Mouse (Mus musculus) forebrain, embryonic 14.5 days (tissue): Measurements from ENCODE around the gene Gm11168. TPM values are rescaled to one million over a fixed set of nuclear protein-coding genes. Genes with fewer than 3 reads are reported as not detected.
"Not testable (repeated sequence)": the region's sequence is repeated elsewhere in the genome, so short reads cannot be mapped to it uniquely, and the experiment has no call there.

Experiments used
- ATAC-seq: fragments of 200-750 bp; cut with Nextera tagmentation; 2 replicates; pipeline ENCODE4 v1.8.0; 2017; ENCODE audit warnings: mild to moderate bottlenecking, moderate library complexity
- DNase-seq: peaks from one replicate; pipeline ENCODE4 v3.0.0-alpha.2; 2015; ENCODE audit warnings: low spot score
- H3K27ac ChIP-seq: fragments of 300-500 bp; sonication (generic); 2 replicates; pipeline ENCODE4 v1.5.1; 2014; ENCODE audit warnings: low read depth, mild to moderate bottlenecking, control low read depth, low read length, moderate library complexity
- H3K27me3 ChIP-seq: fragments of 300-500 bp; sonication (generic); replicated peaks from 2 replicates; pipeline ENCODE4 v1.6.1; 2014; ENCODE audit warnings: low read length, control low read depth, mixed read lengths; ENCODE audit not compliant: control insufficient read depth, insufficient read depth
- H3K36me3 ChIP-seq: fragments of 300-500 bp; sonication (generic); 2 replicates; pipeline ENCODE4 v1.6.1; 2014; ENCODE audit warnings: low read length, control low read depth; ENCODE audit not compliant: control insufficient read depth, insufficient read depth
- H3K4me1 ChIP-seq: fragments of 300-500 bp; sonication (generic); 2 replicates; pipeline ENCODE4 v1.6.1; 2014; ENCODE audit warnings: antibody characterized with exemption, low read length, control low read depth; ENCODE audit not compliant: control insufficient read depth, insufficient read depth
- H3K4me2 ChIP-seq: fragments of 300-500 bp; sonication (generic); 2 replicates; pipeline ENCODE4 v1.6.1; 2014; ENCODE audit warnings: mild to moderate bottlenecking, control low read depth, low read length
- H3K4me3 ChIP-seq: fragments of 300-500 bp; sonication (generic); 2 replicates; pipeline ENCODE4 v1.5.1; 2014; ENCODE audit warnings: low read depth, low read length, control low read depth
- H3K9ac ChIP-seq: fragments of 300-500 bp; sonication (generic); 2 replicates; pipeline ENCODE4 v1.6.1; 2014; ENCODE audit warnings: mild to moderate bottlenecking, low read length, control low read depth, moderate library complexity
- H3K9me3 ChIP-seq: fragments of 300-500 bp; sonication (generic); replicated peaks from 2 replicates; pipeline ENCODE4 v1.6.1; 2016; ENCODE audit warnings: low read length, control low read depth, mixed read lengths; ENCODE audit not compliant: control insufficient read depth
- WGBS: fragments of 180-500 bp; shearing (Covaris S2); extraction: QIAGEN DNeasy Blood & Tissue Kit; methylation state at CpG from one replicate; pipeline ENCODE4 v1.1.7; 2014; 5-methylcytosine and 5-hydroxymethylcytosine counted together
- polyA plus RNA-seq: library from polyadenylated mRNA; unstranded; fragments of >200 nt; fragmentation: Nextera tagmentation; extraction: Ambion mirVana; gene quantifications from 2 replicates; pipeline ENCODE4 v1.2.1, GENCODE M21; 2014

Gene Gm11168
- not detected in 2 replicates for polyA plus RNA-seq

DNA sequence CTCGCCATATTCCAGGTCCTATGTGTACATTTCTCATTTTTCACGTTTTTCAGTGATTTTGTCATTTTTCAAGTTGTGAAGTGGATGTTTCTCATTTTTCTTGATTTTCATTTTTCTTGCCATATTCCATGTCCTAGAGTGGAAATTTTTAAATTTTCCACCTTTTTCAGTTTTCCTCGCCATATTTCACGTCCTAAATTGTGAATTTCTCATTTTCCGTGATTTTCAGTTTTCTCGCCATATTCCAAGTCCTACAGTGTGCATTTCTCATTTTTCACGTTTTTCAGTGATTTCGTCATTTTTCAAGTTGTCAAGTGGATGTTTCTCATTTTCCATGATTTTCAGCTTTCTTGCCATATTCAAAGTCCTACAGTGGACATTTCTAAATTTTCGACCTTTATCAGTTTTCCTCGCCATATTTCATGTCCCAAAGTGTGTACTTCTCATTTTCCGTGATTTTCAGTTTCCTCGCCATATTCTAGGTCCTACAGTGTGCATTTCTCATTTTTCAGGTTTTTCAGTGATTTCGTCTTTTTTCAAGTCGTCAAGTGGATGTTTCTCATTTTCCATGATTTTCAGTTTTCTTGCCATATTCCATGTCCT lies at the start of gene Gm11168:
Gene Gm11168, plus strand, starts transcription at position 553 of the 603 bp plus-strand sequence.
- not testable (repeated sequence) for DNase-seq, H3K9me3 ChIP-seq, H3K27me3 ChIP-seq, H3K4me1 ChIP-seq, H3K4me2 ChIP-seq, H3K4me3 ChIP-seq, H3K9ac ChIP-seq, ATAC-seq, H3K36me3 ChIP-seq, H3K27ac ChIP-seq
- WGBS = 69% methylated on average over 5 of the region's 14 CpGs

DNA sequence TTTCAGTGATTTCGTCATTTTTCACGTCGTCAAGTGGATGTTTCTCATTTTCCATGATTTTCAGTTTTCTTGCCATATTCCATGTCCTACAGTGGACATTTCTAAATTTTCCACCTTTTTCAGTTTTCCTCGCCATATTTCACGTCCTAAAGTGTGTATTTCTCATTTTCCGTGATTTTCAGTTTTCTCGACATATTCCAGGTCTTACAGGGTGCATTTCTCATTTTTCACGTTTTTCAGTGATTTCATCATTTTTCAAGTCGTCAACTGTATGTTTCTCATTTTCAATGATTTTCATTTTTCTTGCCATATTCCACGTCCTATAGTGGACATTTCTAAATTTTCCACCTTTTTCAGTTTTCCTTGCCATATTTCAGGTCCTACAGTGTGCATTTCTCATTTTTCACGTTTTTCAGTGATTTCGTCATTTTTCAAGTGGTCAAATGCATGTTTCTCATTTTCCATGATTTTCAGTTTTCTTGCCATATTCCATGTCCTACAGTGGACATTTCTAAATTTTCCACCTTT lies 2.6 kb upstream of the Gm11168 start, which contains the start of gene Gm10722:
Gene Gm10722, plus strand, starts transcription at position 478 of the 528 bp plus-strand sequence.
- H3K9me3 ChIP-seq, H3K9ac ChIP-seq, H3K4me3 ChIP-seq, H3K27me3 ChIP-seq, H3K36me3 ChIP-seq, H3K4me1 ChIP-seq, H3K27ac ChIP-seq, H3K4me2 ChIP-seq, ATAC-seq: not testable (repeated sequence)
- DNase-seq = peak; percentile 12
- WGBS = 70% methylated on average over 12 of the region's 12 CpGs

- not testable (repeated sequence) for DNase-seq, H3K9me3 ChIP-seq, H3K4me1 ChIP-seq, H3K27me3 ChIP-seq, ATAC-seq, H3K4me3 ChIP-seq, H3K9ac ChIP-seq, H3K27ac ChIP-seq, H3K36me3 ChIP-seq, H3K4me2 ChIP-seq
- WGBS = 65% methylated on average over 8 of the region's 8 CpGs
Observed at GRCm38 (mm10) chr9:3001006-3001405, 2.1 kb upstream of the Gm11168 start.

- not testable (repeated sequence) for H3K4me1 ChIP-seq, H3K27ac ChIP-seq, H3K36me3 ChIP-seq, H3K4me3 ChIP-seq, H3K9me3 ChIP-seq, H3K9ac ChIP-seq, H3K27me3 ChIP-seq, H3K4me2 ChIP-seq
- WGBS = 57% methylated on average over 8 of the region's 11 CpGs
- peak; percentile 10 for DNase-seq
- ATAC-seq = peak; percentile 87
Observed at GRCm38 (mm10) chr9:3001948-3002659, 1.0 kb upstream of the Gm11168 start.

DNA sequence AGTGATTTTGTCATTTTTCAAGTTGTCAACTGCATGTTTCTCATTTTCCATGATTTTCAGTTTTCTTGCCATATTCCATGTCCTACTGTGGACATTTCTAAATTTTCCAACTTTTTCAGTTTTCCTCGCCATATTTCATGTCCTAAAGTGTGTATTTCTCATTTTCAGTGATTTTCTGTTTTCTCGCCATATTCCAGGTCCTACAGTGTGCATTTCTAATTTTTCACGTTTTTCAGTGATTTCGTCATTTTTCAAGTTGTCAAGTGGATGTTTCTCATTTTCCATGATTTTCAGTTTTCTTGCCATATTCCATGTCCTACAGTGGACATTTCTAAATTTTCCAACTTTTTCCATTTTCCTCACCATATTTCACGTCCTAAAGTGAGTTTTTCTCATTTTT lies 3.0 kb downstream of the Gm11168 start:
- not testable (repeated sequence) for H3K36me3 ChIP-seq, H3K4me2 ChIP-seq, H3K4me1 ChIP-seq, H3K27me3 ChIP-seq, DNase-seq, H3K9ac ChIP-seq, H3K27ac ChIP-seq, ATAC-seq, H3K4me3 ChIP-seq
- WGBS = 82% methylated on average over 1 of the region's 5 CpGs
- peaks cover 10% of the 10 kb centered on the region for H3K9me3 ChIP-seq

GRCm38 (mm10) chr9:3006636-3007035 lies 3.5 kb downstream of the Gm11168 start:
- H3K4me3 ChIP-seq, H3K4me2 ChIP-seq, H3K36me3 ChIP-seq, H3K27ac ChIP-seq, H3K9ac ChIP-seq, DNase-seq, H3K4me1 ChIP-seq, H3K27me3 ChIP-seq: not testable (repeated sequence)
- peak; percentile 60 for ATAC-seq
- H3K9me3 ChIP-seq = peaks cover 10% of the 10 kb centered on the region
- 59% methylated on average over 8 of the region's 8 CpGs for WGBS

DNA sequence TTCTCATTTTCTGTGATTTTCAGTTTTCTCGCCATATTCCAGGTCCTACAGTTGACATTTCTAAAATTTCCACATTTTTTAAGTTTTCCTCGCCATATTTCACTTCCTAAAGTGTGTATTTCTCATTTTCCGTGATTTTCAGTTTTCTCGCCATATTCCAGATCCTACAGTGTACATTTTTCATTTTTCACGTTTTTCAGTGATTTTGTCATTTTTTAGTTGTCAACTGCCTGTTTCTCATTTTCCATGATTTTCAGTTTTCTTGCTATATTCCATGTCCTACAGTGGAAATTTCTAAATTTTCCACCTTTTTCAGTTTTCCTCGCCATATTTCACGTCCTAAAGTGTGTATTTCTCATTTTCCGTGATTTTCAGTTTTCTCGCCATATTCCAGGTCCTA lies 4.1 kb downstream of the Gm11168 start:
- not testable (repeated sequence) for H3K27ac ChIP-seq, H3K27me3 ChIP-seq, H3K4me3 ChIP-seq, H3K4me2 ChIP-seq, H3K9ac ChIP-seq, H3K36me3 ChIP-seq, H3K4me1 ChIP-seq
- peak; percentile 0 for DNase-seq
- 75% methylated on average over 7 of the region's 9 CpGs for WGBS
- H3K9me3 ChIP-seq = peaks cover 10% of the 10 kb centered on the region
- 0 out of 2 replicates have a peak, but pooled peaks have one; percentile 9 for ATAC-seq

DNA sequence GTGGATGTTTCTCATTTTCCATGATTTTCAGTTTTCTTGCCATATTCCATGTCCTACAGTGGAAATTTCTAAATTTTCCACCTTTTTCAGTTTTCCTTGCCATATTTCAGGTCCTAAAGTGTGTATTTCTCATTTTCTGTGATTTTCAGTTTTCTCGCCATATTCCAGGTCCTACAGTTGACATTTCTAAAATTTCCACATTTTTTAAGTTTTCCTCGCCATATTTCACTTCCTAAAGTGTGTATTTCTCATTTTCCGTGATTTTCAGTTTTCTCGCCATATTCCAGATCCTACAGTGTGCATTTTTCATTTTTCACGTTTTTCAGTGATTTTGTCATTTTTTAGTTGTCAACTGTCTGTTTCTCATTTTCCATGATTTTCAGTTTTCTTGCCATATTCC lies 6.2 kb downstream of the Gm11168 start:
- H3K4me1 ChIP-seq, H3K4me2 ChIP-seq, H3K27me3 ChIP-seq, H3K4me3 ChIP-seq, DNase-seq, H3K36me3 ChIP-seq, H3K27ac ChIP-seq, H3K9ac ChIP-seq: not testable (repeated sequence)
- peaks cover 10% of the 10 kb centered on the region for H3K9me3 ChIP-seq
- WGBS = no CpG with 5 or more reads among the region's 5 CpGs
- ATAC-seq = peak; percentile 47; the same call in 1 of the 2 replicates

GRCm38 (mm10) chr9:3012054-3012621 lies 9.0 kb downstream of the Gm11168 start:
- H3K27me3 ChIP-seq, DNase-seq, H3K4me2 ChIP-seq, ATAC-seq, H3K9me3 ChIP-seq, H3K9ac ChIP-seq, H3K4me3 ChIP-seq, H3K27ac ChIP-seq, H3K36me3 ChIP-seq, H3K4me1 ChIP-seq: not testable (repeated sequence)
- WGBS = 90% methylated on average over 2 of the region's 7 CpGs
